Mouse (Mus musculus) stomach, postnatal 0 days (tissue): ENCODE measurements around the gene Nod2. TPM values are rescaled to one million over a fixed set of nuclear protein-coding genes. Genes with fewer than 3 reads are reported as not detected.

ENCODE experiments used
- ATAC-seq: fragments of 200-750 bp; cut with Nextera tagmentation; 2 replicates; pipeline ENCODE4 v1.8.0; 2017; ENCODE audit not compliant: low FRiP score, low TSS enrichment
- DNase-seq: peaks from one replicate; pipeline ENCODE4 v3.0.0-alpha.2; 2016; ENCODE audit warnings: low spot score
- H3K27ac ChIP-seq: fragments of 300-500 bp; sonication (generic); replicated peaks from 2 replicates; pipeline ENCODE4 v1.5.1; 2014; ENCODE audit warnings: mild to moderate bottlenecking, control low read depth
- H3K27me3 ChIP-seq: fragments of 300-500 bp; sonication (generic); 2 replicates; pipeline ENCODE4 v1.6.1; 2014; ENCODE audit warnings: low read length; ENCODE audit not compliant: control insufficient read depth, insufficient read depth
- H3K36me3 ChIP-seq: fragments of 300-500 bp; sonication (generic); 2 replicates; pipeline ENCODE4 v1.6.1; 2014; ENCODE audit warnings: low read length, mixed read lengths; ENCODE audit not compliant: control insufficient read depth, insufficient read depth
- H3K4me1 ChIP-seq: fragments of 300-500 bp; sonication (generic); replicated peaks from 2 replicates; pipeline ENCODE4 v1.6.1; 2014; ENCODE audit warnings: antibody characterized with exemption; ENCODE audit not compliant: control insufficient read depth, insufficient read depth
- H3K4me2 ChIP-seq: fragments of 300-500 bp; sonication (generic); replicated peaks from 2 replicates; pipeline ENCODE4 v1.6.1; 2014; ENCODE audit warnings: low read depth, mild to moderate bottlenecking, control low read depth, moderate library complexity
- H3K4me3 ChIP-seq: fragments of 300-500 bp; sonication (generic); 2 replicates; pipeline ENCODE4 v1.5.1; 2014; ENCODE audit warnings: low read depth, low read length, control low read depth
- H3K9ac ChIP-seq: fragments of 300-500 bp; sonication (generic); 2 replicates; pipeline ENCODE4 v1.6.1; 2014; ENCODE audit warnings: mild to moderate bottlenecking, low read length, control low read depth, mixed read lengths
- H3K9me3 ChIP-seq: fragments of 300-500 bp; sonication (generic); 2 replicates; pipeline ENCODE4 v1.6.1; 2016; ENCODE audit warnings: low read length; ENCODE audit not compliant: control insufficient read depth
- CTCF ChIP-seq: IDR thresholded peaks from 2 replicates; pipeline ENCODE4 v1.5.1; 2016; ENCODE audit warnings: antibody characterized with exemption, low read depth, mild to moderate bottlenecking, moderate library complexity
- EP300 ChIP-seq: optimal IDR thresholded peaks from 2 replicates; pipeline ENCODE3; 2016; ENCODE audit warnings: antibody characterized with exemption
- WGBS: fragments of 180-500 bp; shearing (Covaris S2); extraction: QIAGEN DNeasy Blood & Tissue Kit; methylation state at CpG from one replicate; pipeline ENCODE4 v1.1.7; 2014; 5-methylcytosine and 5-hydroxymethylcytosine counted together
- polyA plus RNA-seq: library from polyadenylated mRNA; unstranded; fragments of >200 nt; fragmentation: Nextera tagmentation; extraction: Ambion mirVana; gene quantifications from 2 replicates; pipeline ENCODE4 v1.2.1, GENCODE M21; 2015

Gene Nod2
- polyA plus RNA-seq = 0.12 and 0.15 TPM in 2 replicates

DNA sequence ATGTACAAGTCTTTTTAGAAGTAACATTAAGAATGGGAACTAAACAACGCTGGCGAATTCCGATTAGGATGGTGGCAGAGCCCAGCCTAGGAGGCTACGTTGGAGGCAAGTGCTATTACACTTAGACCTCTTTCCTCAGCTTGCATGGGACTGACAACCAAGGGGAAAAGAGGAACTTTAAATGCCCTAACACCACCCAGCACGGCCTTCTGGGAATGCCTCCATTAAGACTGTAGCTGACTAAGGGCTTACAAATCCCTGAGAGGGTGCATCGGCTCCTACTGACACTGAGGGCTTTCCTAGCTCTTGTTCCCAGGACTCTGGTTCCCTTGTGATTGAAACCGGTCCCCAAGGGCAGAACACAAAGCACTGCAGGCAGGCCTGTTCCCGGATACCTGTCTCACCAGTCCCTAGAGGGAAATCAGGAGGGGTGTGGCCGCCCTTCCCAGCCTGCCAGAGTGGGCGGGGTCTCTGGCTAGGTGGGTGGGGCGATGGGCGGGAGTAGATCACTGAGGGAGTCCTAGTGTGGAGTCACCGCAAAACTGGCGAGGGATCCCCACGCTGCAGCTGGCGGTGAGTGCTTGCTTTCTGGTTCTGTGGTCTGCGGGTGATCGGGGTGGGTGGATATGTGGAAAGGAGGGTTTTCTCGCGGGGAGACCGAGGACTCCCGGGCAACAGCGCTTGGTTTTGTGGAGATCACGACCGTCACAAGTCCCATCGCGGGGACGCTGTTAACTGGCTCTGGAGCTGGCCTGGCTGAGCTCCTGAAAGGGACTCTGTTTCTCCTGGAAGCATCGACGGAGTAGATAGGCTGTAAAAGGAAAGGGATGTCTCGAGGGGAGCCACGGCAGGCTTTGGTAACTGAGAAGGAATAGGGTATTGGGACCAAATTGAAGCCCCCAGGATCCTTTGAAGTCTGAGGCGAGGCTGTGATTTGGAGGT, at the start of gene Nod2:
Nod2 (plus strand) TSS at position 479 of the 942 bp plus-strand sequence.
- DNase-seq = peak; percentile 97
- Histone ChIP-seq H3K27ac (0 out of 2 replicates have a peak within 1 kb of the TSS, but pooled peaks have one; percentile 13), H3K36me3 (no peaks in the 10 kb centered on the region), H3K4me2 (peak within 1 kb of the TSS; percentile 74), H3K4me1 (peaks cover 3% of the 10 kb centered on the region; the same call in 1 of the 2 replicates), H3K27me3 (no peaks in the 10 kb centered on the region), H3K9ac (peak within 1 kb of the TSS; percentile 52), H3K4me3 (peak within 1 kb of the TSS; percentile 39), H3K9me3 (no peaks in the 10 kb centered on the region)
- 10% methylated on average over 33 of the region's 33 CpGs for WGBS
- TF ChIP-seq CTCF (no peak), EP300 (no peak)
- peak; percentile 95 for ATAC-seq

DNA sequence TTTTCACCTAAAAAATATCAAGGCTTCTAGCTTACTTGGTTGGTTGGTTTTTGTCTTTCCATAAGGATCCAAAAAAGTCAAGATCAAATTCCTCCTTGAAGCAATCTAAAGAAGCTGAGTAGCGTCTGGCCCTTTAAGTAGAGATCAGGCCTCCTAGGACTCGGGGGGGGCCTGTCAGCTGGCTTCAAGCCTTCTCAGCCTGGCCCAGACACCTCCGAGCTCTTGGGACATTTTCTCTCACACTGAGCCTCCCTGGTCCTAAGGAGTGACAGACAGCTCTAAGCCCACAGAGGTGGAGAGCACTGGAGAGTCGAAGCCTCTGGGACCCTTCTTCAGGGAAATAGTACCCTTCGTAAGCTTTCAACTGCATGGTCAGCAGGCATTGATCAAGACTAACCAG, 48.5 kb upstream of the Nod2 start:
- no peaks in the 10 kb centered on the region for H3K4me1 ChIP-seq
- DNase-seq = no peak
- H3K36me3 ChIP-seq = no peaks in the 10 kb centered on the region
- H3K9ac ChIP-seq = no peak overlapping the region
- peaks cover 3% of the 10 kb centered on the region; the same call in 1 of the 2 replicates for H3K9me3 ChIP-seq
- H3K27me3 ChIP-seq = no peaks in the 10 kb centered on the region
- no peak overlapping the region for H3K4me2 ChIP-seq
- TF ChIP-seq EP300 = no peak
- no peak for TF ChIP-seq CTCF
- WGBS = 57% methylated on average over 5 of the region's 5 CpGs
- H3K27ac ChIP-seq = no peak overlapping the region
- H3K4me3 ChIP-seq = no peak overlapping the region
- ATAC-seq = no peak

DNA sequence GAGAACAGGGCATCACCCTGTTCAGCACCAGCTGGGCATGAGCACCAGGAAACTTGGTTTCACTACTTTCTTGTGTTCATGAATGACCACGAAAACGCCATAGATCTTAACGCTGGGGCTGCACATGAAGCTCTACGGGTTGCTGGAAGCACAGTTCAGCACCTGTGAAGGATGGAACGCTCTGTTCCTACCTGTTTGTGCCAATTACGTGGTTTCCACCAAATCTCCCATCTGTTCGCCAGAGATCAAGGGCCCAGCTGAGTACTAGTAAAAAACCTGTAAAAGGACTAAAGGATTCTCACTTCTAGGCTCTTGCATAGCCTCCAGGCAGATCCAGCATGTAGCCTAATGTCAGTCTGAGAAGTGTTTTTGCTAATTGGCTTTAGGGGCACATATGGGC, 47.6 kb upstream of the Nod2 start:
- Histone ChIP-seq H3K27ac (no peak overlapping the region), H3K4me1 (no peaks in the 10 kb centered on the region), H3K4me2 (no peak overlapping the region), H3K27me3 (no peaks in the 10 kb centered on the region), H3K36me3 (no peaks in the 10 kb centered on the region), H3K9me3 (peaks cover 3% of the 10 kb centered on the region; the same call in 1 of the 2 replicates), H3K4me3 (no peak overlapping the region), H3K9ac (no peak overlapping the region)
- TF ChIP-seq EP300 (no peak), CTCF (no peak)
- ATAC-seq = no peak
- WGBS = 79% methylated on average over 7 of the region's 7 CpGs
- DNase-seq = no peak

DNA sequence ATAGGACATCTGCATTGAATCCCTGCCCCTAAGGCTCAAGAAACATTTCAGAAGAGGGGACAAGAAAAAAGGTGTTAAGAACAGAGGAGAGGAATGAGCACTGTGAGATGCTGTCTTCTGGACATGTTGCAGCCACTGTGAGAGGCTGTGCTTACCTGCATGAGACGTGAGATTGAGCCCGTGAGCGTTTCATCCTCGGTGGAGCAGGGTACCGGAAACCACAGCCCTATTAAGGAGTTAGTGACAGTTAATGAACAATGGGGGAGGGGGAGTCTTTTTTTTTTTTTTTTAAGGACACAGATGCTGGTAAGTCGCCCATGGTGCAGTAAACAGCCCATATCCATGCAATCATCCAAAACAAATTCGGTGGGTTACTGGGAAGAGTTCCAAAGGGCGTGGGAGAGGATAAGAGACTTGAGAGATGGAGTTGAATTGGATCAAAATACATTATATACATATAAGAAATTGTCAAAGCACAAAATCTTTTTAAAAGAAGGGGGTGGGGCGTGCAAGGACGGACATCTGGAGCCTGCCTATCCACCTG, 43.6 kb upstream of the Nod2 start:
- no peak for TF ChIP-seq EP300
- no peak for TF ChIP-seq CTCF
- no peak for ATAC-seq
- 11% methylated on average over 10 of the region's 10 CpGs for WGBS

DNA sequence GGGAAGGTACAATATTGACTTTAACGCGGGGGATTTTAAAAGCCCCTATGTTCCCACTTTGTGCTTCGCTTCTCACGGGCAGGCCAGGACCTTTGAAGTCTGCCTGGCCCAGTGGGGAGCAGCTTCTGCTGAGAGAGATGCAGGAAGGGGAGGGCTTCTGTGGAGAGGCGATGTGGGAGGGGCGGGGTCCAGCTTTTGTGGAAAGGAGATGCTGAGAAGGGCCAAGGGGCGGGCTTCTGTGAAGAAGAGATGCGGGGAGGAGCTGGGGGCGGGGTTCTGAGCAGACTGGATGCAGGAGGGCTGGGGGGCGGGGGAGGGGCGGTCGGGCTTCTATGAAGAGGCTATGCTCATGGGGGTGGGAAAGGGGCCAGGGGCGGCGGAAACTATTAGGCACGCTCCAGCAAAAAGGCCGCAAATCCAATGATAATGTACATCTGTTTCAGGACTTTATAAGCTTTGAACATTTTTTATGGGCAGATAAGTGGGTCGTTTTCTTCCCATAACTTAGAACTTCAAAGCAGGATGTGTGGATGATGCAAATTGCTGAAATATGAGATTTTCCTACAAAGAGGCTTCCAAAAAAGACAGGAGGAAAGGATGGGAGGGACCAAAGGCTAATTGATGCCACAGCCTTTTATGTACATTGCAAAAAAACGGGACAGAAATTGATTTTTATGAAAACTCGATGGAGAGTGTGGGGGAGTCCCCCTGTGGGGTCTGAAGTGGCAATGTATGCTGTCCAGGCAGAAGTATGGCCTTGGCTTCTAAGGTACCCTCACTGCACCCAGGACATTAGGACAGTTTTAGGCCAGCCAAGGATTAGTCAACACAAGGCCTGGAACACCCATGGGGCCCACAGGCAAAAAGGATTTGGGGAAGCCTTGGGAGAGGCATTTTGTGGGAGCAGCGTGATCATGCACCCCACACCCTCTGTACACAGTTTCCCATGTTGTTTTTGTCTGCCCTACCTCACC, 42.8 kb upstream of the Nod2 start:
- Histone ChIP-seq H3K4me2 (peak overlapping the region; percentile 32), H3K36me3 (no peaks in the 10 kb centered on the region), H3K4me1 (no peaks in the 10 kb centered on the region), H3K9ac (no peak overlapping the region), H3K4me3 (no peak overlapping the region), H3K9me3 (peaks cover 3% of the 10 kb centered on the region; the same call in 1 of the 2 replicates), H3K27ac (0 out of 2 replicates have a peak overlapping the region, but pooled peaks have one; percentile 18), H3K27me3 (no peaks in the 10 kb centered on the region)
- DNase-seq (peak; percentile 69), ATAC-seq (peak; percentile 81)
- WGBS = 8% methylated on average over 19 of the region's 20 CpGs
- no peak for TF ChIP-seq CTCF
- no peak for TF ChIP-seq EP300

More for the DNA sequence above, 43.6 kb upstream of the Nod2 start:
- no peak overlapping the region for H3K9ac ChIP-seq
- no peaks in the 10 kb centered on the region for H3K4me1 ChIP-seq
- no peaks in the 10 kb centered on the region for H3K27me3 ChIP-seq
- H3K4me3 ChIP-seq = no peak overlapping the region
- 0 out of 2 replicates have a peak overlapping the region, but pooled peaks have one; percentile 18 for H3K27ac ChIP-seq
- DNase-seq = no peak
- peaks cover 3% of the 10 kb centered on the region; the same call in 1 of the 2 replicates for H3K9me3 ChIP-seq
- H3K4me2 ChIP-seq = peak overlapping the region; percentile 32
- no peaks in the 10 kb centered on the region for H3K36me3 ChIP-seq
